7 mouse cellular contexts compared by ENCODE assay signal in genomic region chr12:29675594-29676362, GRCm38 (mm10).
DNase-seq lines count a peak whose midpoint lies in the region; ATAC-seq and TF ChIP-seq lines count a peak whose summit lies in the region.

No protein-coding gene starts in this region.

- H3K4me2 ChIP-seq in stomach, postnatal 0 days (replicated peaks; ENCODE audit: low read depth): no peak overlapping the region

- peaks cover 17% of the 10 kb centered on the region for H3K27me3 ChIP-seq in Patski
- 0 out of 2 replicates have a peak, but pooled peaks cover 3% of the 10 kb centered on the region for H3K27me3 ChIP-seq in midbrain, embryonic 10.5 days (ENCODE audit: low read depth, poor library complexity, severe bottlenecking)
- no peaks in the 10 kb centered on the region for H3K27me3 ChIP-seq in stomach, postnatal 0 days (ENCODE audit: control insufficient read depth, insufficient read depth, low read length)

- ATAC-seq in Patski: no peak
- ATAC-seq in stomach, postnatal 0 days (ENCODE audit: low FRiP score, low TSS enrichment): no peak

- H3K36me3 ChIP-seq in midbrain, embryonic 10.5 days: no peaks in the 10 kb centered on the region
- H3K36me3 ChIP-seq in stomach, postnatal 0 days (ENCODE audit: control insufficient read depth, insufficient read depth, low read length): no peaks in the 10 kb centered on the region

- intact Hi-C loops in heart, postnatal 14 days (cut with DNase I): loop anchor here (1.0 to 2.0 kb wide), 3 partner anchors 35 to 208 kb away; no protein-coding TSS in a partner anchor

- DNase-seq in Patski (ENCODE audit: low read depth, low spot score): no peak
- DNase-seq in fibroblast of lung, adult 2 months (ENCODE audit: low read depth): peak; percentile 1
- peak; percentile 60 to 74 for DNase-seq in heart, postnatal 14 days
- peak; percentile 38 to 80 for DNase-seq in layer of hippocampus, adult 18-20 months (ENCODE audit: low spot score in 2 of 2)
- DNase-seq in midbrain, embryonic 10.5 days (ENCODE audit: low spot score): peak; percentile 69
- DNase-seq in stomach, postnatal 0 days (ENCODE audit: low spot score): peak; percentile 39

- no peak overlapping the region for H3K9ac ChIP-seq in stomach, postnatal 0 days (ENCODE audit: low read length)

- TF ChIP-seq CTCF in Patski (IDR thresholded peaks at IDR 0.05): peak; percentile 57
- 0 out of 2 replicates have a peak, but pooled peaks have one; percentile 6 for TF ChIP-seq CTCF in bone marrow, adult 2 months (IDR thresholded peaks at IDR 0.05; ENCODE audit: control insufficient read depth, insufficient read depth, low read length)
- peak; percentile 81 for TF ChIP-seq CTCF in stomach, postnatal 0 days (IDR thresholded peaks at IDR 0.05; ENCODE audit: low read depth)

- H3K4me3 ChIP-seq in bone marrow, adult 2 months (replicated peaks; ENCODE audit: control insufficient read depth, low read depth, low read length): no peak overlapping the region
- H3K4me3 ChIP-seq in midbrain, embryonic 10.5 days: no peak overlapping the region
- no peak overlapping the region for H3K4me3 ChIP-seq in stomach, postnatal 0 days (ENCODE audit: low read depth, low read length)

- WGBS in bone marrow, adult 2 months: 42% methylated on average over 14 of the region's 14 CpGs
- WGBS in midbrain, embryonic 10.5 days: 52% methylated on average over 14 of the region's 14 CpGs
- 46% methylated on average over 14 of the region's 14 CpGs for WGBS in stomach, postnatal 0 days

- TF ChIP-seq EP300 in stomach, postnatal 0 days (optimal IDR thresholded peaks at IDR 0.05): no peak

- no peaks in the 10 kb centered on the region for H3K9me3 ChIP-seq in midbrain, embryonic 10.5 days (replicated peaks)
- H3K9me3 ChIP-seq in stomach, postnatal 0 days (ENCODE audit: control insufficient read depth, low read length): no peaks in the 10 kb centered on the region

- TF ChIP-seq POLR2A in bone marrow, adult 2 months (IDR thresholded peaks at IDR 0.05; ENCODE audit: borderline replicate concordance, control insufficient read depth, low read depth, low read length): no peak

- in situ Hi-C loops in Patski (cut with MboI; ENCODE audit: low pct_unique_long_range_greater_than_20kb): loop anchor here (10.0 kb wide), 1 partner anchor 199 kb away; no protein-coding TSS in a partner anchor

- no peaks in the 10 kb centered on the region; the same call in 1 of the 2 replicates for H3K4me1 ChIP-seq in bone marrow, adult 2 months (ENCODE audit: control insufficient read depth, insufficient read depth, low read length)
- H3K4me1 ChIP-seq in midbrain, embryonic 10.5 days: peaks cover 6% of the 10 kb centered on the region
- no peaks in the 10 kb centered on the region for H3K4me1 ChIP-seq in stomach, postnatal 0 days (replicated peaks; ENCODE audit: control insufficient read depth, insufficient read depth)

- H3K27ac ChIP-seq in bone marrow, adult 2 months (ENCODE audit: control insufficient read depth, insufficient read depth, low read depth, low read length, poor library complexity): no peak overlapping the region
- peak overlapping the region; percentile 42; the same call in 1 of the 2 replicates for H3K27ac ChIP-seq in midbrain, embryonic 10.5 days (replicated peaks)
- H3K27ac ChIP-seq in stomach, postnatal 0 days (replicated peaks): no peak overlapping the region

- POLR2A ChIA-PET in Patski (lab: Charles Lee): no interaction called here

- CTCF ChIA-PET in Patski (lab: Charles Lee): interaction anchor here (1.0 kb wide), 2 partner anchors 12 to 207 kb away, joined by 3 to 4 read pairs; no protein-coding TSS in a partner anchor

Comparison
In these comparisons a context has a peak if more than half of its experiments do, and no peak if none do; other contexts are left out.
1. CTCF ChIP-seq: peak in every context shown above with its lines; median percentile 81 in stomach, postnatal 0 days; 57 in Patski; 6 in bone marrow, adult 2 months.